Mouse (Mus musculus) 416B (cell line): Measurements from ENCODE around the gene Gbf1.
"Not testable (repeated sequence)": the region's sequence is repeated elsewhere in the genome, so short reads cannot be mapped to it uniquely, and the experiment has no call there.

ENCODE experiments used
- DNase-seq: peaks from one replicate; pipeline ENCODE4 v3.0.0; 2011; ENCODE audit warnings: low read depth

Gbf1 gene

DNA sequence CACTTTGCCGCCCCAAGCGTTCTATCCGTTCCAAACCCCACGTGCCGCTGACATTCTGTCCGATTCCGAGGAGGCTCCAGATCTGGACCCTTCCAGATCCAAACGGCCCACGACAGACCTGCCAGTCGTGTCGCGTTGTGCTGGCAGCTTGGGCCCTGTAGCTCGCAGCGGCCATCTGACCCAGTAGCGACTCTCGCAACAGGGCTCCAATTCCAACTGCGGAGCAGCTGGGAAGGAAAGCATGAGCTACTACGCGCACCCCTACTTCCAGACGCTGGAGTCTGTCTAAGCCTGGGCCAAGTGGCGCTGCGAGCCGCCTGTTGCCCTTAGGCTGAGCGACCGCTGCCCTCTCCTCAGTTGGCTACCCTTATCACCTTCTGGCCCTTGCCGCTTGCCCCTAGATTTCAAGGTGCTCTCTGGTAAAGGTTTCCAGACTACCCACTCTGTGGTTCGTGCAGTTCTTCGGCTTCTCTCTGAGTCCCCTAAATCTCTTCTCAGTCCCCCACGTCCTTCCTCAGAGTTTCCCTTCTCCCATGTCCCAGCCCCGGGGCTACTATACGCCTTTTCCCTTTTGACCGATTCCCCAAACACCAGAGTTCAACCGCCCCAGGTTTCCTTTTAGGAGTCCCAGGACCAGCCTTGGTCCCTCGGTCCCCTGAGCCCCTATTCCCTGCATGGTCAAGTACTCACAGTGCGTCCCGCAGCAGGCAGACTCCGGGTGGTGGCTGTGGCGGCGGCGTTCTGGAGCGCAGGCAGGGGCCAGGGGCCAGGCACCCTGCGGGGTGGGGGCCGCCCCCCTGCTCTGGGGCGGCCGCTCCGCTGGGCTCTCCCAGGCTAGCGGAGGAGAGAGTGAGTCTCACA is 4.6 kb upstream of the Gbf1 start, which contains the start of gene Pitx3:
TSS of gene Pitx3 (minus strand) at position 816 of the 861 bp plus-strand sequence.
- DNase-seq: no peak

DNA sequence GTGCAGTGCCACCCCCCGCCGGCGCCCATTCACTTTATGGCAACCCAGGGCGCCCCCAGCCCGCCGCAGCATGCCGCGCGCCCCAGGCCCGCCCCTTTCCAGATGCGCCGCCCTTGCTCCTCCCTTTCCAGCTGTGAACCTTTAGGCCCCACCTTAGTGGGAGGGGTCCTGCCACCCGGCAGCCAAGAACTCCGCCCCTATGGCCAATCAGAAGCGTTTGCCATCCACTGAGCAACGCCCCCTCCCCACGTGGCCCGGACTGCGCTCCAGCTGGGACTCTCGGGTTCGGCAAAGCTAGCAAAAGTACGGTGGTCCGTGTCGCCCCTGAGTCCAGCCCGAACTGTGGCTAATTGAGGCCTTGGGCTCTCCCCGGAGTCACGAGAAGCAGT is 3.9 kb upstream of the Gbf1 start:
- DNase-seq: no peak

DNA sequence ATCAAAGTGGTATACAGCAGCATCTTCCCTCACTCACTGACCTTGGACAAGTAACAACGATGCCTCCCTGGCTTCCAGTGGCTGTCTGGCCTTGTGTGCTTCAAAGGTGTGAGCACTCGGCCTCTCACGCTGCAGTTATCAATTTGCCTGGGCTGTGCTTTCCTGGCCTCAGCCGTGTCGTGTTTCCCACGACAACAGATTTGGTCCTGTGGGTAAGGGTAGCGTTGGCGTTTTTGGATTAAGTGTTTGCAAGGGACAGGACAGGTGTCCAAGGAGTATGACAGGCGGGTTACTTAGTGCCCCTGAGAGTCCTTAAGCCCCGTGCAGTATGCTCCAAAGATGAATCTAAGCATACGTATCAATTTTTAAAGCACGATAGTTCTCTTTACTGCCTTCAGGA is 3.2 kb upstream of the Gbf1 start:
- no peak for DNase-seq

DNA sequence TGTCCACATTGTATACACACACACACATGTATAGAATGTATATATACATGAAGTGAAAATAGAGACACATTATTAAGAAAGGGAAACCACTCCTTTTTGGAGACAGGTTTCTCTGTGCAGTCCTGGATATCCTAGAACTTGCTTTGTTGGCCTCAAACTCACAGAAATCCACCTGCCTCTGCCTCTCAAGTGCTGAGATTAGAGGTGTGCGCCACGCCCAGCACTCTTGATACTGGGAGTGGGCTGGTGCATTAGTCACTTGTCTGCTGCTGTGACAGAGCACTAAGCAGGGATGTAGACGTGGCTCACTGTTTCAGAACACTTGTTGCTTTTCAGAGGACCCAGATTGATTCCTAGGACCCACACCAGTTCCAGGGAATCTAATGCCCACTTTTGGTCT is 13.6 kb downstream of the Gbf1 start:
- DNase-seq: no peak

DNA sequence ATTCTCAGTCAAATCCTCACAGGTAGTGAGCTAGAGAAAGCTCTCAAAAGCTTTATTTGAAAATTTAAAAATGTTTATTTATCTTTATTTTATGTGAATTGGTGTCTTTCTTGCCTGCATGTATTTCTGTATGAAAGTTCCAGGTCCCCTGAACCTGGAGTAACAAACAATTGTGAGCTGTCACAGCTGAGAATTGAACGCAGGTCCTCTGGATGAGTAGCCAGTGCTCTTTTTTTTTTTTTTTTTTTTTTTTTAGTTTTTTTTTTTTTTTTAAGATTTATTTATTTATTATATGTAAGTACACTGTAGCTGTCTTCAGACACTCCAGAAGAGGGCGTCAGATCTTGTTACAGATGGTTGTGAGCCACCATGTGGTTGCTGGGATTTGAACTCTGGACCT is 14.9 kb downstream of the Gbf1 start:
- DNase-seq: not testable (repeated sequence)

DNA sequence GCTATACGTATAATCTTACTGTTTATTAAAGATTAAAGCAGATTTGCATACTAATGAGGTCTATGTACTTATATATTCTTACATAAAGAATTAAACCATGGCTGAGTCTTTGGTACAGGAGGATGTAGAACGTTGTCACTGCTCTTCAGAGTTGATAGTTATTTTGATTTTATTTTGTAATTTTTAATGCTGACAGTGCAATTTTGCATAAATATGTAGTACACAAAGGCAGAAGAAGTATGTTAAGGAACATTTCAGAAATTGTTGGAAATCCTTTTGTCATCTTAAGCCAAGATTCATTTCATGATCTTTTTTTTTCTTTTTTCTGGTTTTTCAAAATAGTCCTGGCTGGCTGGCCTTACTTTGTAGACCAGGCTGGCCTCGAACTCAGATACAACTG is 17.1 kb downstream of the Gbf1 start:
- no peak for DNase-seq

DNA sequence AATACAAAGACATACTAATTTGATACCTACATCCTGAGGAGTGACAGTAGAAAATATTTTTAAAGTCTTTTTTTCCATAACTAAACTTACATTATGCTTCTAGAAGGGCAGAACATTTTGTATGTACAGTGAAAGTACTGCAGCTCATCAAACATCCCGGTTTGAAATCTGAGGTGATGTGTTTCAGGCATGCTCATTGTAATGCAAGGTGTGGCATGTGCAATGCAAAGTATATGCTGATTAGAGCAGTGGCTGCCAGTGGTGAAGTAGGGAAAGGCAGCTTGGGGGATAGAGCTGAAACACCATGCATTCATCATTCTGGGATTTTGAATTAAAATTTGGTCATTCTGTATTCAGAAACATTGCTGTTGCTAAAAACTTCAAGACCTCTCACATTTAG is 17.6 kb downstream of the Gbf1 start:
- no peak for DNase-seq

DNA sequence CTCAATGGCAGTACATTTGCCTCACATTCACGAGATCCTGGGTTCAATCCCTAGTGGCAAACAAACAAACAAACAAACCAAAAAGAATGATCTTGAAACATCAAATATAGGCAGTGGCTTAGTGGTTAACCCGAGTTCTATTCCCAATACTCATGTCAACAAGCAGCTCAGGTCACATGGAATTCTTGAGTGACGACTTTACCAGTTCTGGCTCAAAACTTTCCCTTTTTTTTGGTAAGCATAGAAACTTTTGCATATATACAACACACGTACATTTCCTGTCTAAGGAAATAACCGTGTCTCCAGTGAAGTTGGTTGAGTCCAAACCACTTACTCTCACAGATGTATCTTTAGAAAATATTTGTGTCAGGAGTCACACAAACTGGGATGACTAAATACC is 20.2 kb downstream of the Gbf1 start:
- no peak for DNase-seq

DNA sequence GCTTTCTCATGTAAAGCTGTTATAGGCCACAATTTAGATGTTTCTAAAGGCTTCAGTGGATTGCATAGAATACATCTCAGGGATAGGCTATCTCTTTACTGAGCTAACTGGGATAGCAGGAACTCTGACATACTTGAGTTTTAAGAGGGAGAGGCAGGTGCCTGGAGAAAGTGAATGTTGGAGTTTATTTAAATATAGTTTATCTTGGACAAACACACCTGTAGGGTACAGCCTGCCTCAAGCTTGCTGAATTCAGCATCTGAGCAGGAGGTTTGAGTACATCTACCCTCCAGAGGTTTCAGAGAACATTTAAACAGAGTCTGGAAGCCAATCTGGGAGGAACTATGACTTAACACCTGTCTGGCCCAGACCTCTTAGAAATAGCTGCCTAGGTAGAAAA is 22.9 kb downstream of the Gbf1 start:
- DNase-seq: no peak

DNA sequence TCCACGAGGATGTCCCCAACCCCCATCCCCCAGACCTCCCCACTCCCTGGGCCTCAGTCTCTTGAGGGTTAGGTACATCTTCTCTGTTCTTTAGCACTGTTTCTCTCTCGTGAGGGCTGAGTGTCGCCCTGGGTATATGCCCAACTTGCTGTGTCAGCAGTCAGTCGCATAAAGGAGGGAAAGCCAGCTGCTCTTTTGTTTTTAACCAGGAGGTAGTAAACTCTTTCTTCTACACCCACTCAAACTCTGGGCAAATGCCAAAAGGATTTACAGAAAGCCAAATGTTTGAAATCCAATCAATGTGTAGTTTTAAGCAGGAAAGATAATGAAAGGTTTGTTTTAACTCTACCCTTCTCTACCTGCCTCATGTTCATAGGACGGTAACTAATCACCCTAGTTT is 24.7 kb downstream of the Gbf1 start:
- DNase-seq: no peak

DNA sequence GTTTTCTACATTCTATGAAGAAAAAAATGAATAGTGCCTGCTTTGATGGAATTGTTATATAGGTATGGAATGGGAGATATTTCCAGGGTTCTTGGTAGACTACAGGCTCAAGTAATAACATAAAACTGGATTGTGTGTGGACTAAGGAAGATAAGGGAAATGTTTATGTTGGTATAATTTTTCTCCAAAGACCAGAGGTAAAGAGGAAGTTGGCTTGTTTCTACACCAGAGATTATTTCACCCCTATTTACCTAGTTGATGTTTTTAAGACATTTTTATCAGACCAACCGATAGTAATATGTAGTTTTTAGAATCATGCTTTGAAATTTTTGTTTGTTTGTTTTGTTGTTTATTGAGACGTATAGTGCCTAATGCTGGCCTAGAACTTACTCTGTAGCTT is 28.0 kb downstream of the Gbf1 start:
- DNase-seq: no peak

DNA sequence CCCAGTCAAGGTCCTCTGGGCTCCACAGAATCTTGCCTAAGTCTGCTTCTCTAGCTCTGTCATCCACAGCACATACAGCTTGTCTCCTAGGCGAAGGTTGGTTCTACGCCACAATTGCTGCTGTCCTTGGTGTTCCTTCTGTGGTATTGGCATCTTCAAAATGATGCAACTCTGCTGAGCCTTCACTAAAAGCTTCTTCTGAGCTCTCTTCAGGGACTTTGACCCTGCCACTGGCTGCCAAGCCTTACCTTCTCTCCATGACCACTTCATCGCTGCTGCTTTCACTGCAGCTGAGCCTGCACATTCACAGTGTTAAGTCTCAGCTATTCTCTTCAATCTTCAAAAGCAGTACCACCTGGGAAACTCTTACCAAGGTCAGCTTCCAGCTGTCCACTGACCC is 29.9 kb downstream of the Gbf1 start:
- no peak for DNase-seq

DNA sequence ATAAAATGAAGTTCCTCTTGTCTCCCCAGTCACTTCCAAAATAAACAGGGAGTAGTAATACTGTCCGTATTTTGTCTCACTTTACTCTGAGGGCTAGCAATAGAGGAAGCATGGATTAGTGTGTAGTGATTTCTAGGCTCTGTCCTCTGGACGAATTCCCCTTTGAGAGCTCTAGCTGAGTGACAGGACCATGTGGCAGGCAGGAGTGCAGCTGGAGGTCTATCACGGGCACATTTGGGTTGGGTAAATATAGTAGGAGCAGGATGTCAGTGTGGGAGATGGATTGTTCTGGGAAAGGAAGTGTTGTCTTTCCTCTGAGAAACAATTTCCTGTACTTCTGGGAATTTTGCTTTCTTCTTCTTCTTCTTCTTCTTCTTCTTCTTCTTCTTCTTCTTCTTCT is 34.3 kb downstream of the Gbf1 start:
- no peak for DNase-seq

DNA sequence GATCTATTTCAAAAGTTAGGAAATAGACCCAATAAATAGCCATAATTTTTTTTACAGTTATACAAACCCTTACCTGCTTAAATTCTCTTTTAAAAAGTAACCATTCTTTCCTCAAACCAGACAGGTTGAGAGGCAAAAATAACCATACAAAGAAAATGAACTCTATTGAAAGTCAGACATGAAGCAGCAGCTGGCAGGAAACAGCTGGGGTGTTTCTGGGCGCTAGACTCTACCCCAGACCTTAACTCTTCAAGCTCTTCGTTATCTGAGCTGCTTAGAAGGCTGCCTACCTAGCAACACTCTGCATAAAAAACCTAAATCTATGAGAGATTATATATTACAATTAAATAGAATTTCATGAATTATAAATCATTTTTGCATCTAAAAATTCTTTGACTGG is 34.9 kb downstream of the Gbf1 start:
- no peak for DNase-seq

DNA sequence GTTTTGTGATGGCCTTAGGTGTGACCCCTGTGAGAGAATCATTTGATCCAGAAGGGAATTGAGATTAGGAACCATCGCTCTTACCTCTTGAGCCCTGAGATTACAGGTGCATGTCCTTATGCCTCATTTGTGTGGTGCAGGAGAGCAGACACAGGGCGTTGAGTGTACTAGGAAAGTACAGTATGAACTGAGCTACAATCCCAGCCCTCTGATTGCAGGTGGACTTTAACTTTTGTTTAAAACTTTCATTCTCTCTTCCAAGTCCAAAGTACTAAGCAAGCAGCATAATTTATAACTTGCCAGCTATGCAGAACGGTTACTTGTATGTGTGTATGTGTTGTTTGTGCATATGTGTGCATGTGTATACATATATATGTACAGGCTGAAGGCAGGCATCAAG is 46.0 kb downstream of the Gbf1 start:
- no peak for DNase-seq

DNA sequence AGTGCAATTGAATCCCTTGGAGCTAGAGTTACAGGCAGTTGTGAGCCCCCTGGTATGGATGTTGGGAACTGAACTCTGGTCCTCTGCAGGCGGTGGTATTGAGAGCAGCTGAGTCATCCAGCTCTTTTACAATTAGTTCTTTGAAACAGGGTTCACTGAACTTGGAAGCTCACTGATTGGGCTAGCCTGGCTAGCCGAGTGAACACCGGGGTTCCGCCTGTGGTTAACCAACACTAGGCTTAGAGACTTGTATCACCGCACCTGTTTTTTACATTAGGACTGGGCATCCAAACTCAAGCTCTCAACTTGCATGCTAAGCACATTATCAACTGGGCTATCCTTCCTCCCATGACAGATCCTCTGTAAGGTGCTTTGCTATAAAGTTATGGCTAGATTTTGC is 46.6 kb downstream of the Gbf1 start:
- DNase-seq: peak; percentile 58

DNA sequence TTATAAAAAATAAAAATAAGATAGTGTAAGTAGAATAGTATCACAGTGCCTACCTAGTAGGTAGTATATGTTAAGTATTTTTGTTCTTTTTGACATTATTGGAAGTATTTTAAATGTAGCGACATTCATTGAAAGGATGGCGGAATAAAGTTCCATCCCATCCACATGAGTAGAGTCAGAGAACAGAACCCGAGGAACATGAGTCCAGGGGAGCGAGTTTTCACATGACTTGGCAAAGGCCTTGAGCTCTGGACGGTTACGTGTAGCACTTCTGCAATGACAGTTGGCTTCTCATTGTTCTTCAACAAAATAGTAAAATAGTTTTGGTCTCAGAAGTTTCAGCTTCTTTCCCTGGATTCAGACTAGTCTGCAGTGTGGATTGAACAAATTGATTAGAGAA is 51.9 kb downstream of the Gbf1 start:
- no peak for DNase-seq

DNA sequence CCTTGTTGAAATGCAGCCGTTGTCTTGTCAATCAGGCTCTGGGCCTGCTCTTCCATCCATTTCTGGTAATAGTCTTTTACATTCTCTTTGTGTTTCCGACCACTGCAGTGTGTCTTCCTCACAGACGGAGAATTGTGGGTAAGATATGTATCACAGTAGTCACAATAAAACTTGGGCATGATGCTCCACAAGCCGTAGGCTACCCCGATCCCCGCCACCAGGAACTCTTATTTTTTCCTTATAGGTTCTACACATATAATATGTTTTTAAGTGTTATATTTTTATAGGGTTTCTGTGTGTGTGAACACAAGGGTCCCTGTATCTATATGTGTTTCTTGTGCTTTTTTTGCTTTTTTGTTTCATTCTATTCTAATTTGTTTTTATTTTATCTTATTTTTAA is 53.4 kb downstream of the Gbf1 start:
- no peak for DNase-seq

DNA sequence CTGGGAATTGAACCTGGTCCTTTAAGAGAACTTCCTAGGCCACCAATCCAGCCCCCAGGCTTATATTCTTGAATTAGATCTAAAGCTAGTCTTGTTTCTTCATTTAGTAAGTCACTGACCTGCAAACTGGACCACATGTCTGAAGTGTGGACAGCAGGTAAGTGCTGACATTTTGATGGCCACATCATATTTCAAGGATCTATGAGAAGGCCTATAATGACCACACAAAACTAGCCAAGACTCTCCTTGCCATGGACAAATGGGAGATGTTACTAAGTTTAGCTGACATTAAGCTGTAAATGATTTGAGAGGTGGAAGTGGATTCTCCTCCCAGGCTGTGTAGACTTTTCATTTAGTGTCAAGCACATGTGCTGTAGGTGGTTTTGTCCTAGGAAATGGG is 58.6 kb downstream of the Gbf1 start:
- DNase-seq: no peak

DNA sequence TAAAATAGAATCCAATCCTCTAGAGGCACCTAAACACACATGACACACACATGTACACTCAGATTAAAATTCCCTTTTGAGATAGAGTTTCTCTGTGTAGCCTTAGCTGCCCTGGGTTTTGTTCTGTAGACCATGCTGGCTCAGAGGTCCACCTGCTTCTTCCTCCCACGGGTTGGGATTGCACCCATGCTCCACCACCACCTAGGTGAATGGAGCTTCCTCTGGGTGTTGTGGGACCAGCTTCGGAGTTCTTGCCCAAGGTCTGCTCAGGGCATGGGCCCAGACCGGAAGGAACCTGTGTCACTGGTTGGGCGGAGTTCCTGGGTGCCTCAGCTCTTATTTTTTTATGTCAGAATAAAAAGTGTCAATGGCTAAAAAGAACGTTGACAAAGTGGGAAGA is 62.2 kb downstream of the Gbf1 start:
- no peak for DNase-seq

DNA sequence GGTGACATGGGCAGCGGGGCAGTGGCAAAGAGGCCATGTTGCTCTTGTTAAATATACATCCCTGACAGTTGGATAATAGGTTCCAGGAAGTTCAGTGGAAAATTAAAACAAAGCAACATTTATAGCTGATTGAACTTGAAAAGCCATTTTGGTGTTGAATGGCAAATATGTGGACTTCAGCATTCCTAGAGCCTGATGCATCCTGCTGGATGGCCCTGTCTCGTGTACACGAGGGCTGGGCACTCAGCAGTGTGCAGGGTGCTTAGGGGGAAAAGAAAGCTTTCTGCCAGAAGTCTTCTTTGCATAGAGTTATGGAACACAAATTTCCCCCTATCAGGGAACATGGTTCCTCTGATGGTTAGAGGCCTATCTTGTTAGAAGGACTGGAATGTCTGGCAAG is 63.1 kb downstream of the Gbf1 start:
- no peak for DNase-seq

DNA sequence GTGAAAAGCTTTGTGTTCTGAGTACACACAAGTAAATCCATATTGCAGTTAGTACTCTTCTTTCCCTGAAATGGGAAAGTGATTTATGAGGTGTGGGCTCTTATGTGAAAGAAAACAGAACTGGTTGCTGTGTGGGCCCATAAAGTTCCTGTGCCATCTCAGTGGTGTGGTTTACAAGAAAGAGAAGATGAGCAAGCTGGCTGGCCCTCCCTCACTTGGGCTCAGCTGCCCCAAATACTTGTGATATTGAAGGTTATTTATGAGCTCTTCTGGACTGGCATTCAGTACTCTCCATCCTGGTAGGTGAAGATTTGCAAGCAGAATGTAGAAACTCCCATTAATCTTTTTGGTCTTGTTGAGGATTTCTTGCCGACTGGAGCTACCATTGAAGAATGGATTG is 64.4 kb downstream of the Gbf1 start:
- DNase-seq: no peak

DNA sequence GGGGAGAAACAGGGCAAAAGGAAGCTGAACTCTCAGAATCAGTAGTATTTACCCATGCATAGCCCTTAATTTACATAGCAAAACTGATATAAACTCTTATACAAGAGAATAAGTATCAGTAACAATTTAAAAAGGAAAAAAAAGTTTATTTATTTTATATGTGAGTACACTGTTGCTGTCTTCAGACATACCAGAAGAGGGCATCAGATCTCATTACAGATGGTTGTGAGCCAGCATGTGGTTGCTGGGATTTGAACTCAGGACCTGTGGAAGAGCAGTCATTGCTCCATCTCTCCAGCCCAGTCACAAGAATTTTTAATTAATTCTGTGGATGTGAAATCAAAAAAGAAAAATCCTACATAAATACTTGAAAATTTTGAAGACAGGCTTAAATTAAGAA is 65.0 kb downstream of the Gbf1 start:
- not testable (repeated sequence) for DNase-seq

DNA sequence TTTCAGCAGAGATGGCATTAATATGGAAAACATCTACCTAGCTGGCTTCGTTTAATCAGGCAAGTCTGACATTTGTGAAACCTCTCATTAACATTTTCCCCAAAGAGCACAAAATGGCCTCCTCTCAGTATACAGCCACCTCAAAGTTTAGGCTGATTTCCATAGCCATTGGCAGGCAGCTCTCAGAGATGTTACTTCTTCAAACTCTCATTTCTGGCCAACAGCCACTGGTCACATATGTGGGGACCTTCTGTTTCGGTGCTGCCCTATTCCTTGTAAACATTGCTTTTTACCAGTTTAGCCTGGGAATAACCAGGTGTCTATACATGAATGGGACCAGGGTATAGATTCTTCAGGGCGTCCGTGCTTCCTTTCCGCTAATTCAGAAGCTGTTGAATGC is 67.8 kb downstream of the Gbf1 start:
- DNase-seq: no peak
